Mouse (Mus musculus): ENCODE results near the gene Bcap31. TPM values are rescaled to one million over a fixed set of nuclear protein-coding genes. Genes with fewer than 3 reads are reported as not detected.
A peak's percentile ranks its signal among the peaks of the same experiment; 100 is the strongest.

Bcap31 gene
- total RNA-seq, 2 experiments from 2014 or later: 48.5 to 55.8 TPM

- no peak for TF ChIP-seq CTCF (IDR thresholded peaks at IDR 0.05)
- no peak overlapping the region for H3K27ac ChIP-seq
- DNase-seq: no peak
- intact Hi-C loops (cut with DNase I): loop anchor here (10.0 kb wide), 2 partner anchors 599 to 639 kb away; no protein-coding TSS in a partner anchor
- H3K4me3 ChIP-seq: no peak overlapping the region
These were observed 62.6 kb downstream of the Bcap31 start for GRCm38 (mm10) chrX:73653392-73653791.

- Histone ChIP-seq H3K27ac (no peak overlapping the region), H3K4me3 (no peak overlapping the region)
- intact Hi-C loops (cut with DNase I): loop anchor here (10.0 kb wide), 2 partner anchors 596 to 636 kb away; no protein-coding TSS in a partner anchor
- DNase-seq: no peak
- no peak for TF ChIP-seq CTCF (IDR thresholded peaks at IDR 0.05)
These were observed 65.1 kb downstream of the Bcap31 start for GRCm38 (mm10) chrX:73650869-73651268.

- no peak overlapping the region for H3K27ac ChIP-seq
- intact Hi-C loops (cut with DNase I): no loop called here
- no peak overlapping the region for H3K4me3 ChIP-seq
- no peak for TF ChIP-seq CTCF (IDR thresholded peaks at IDR 0.05)
- no peak for DNase-seq
These were observed 70.9 kb downstream of the Bcap31 start for GRCm38 (mm10) chrX:73645121-73645520.

- DNase-seq: no peak
- Histone ChIP-seq H3K4me3 (peak overlapping the region; percentile 61), H3K27ac (no peak overlapping the region)
- TF ChIP-seq CTCF (IDR thresholded peaks at IDR 0.05): no peak
- intact Hi-C loops (cut with DNase I): no loop called here
These were observed 76.0 kb downstream of the Bcap31 start for GRCm38 (mm10) chrX:73639901-73640469.

GRCm38 (mm10) chrX:73639255-73639675 is 76.7 kb downstream of the Bcap31 start, which contains the start of gene Dusp9:
Gene Dusp9 (plus strand): TSS chrX:73639419.
- DNase-seq: peak; percentile 60
- intact Hi-C loops (cut with DNase I): no loop called here
- Histone ChIP-seq H3K4me3 (peak within 1 kb of the TSS; percentile 61), H3K27ac (no peak within 1 kb of the TSS)
- TF ChIP-seq CTCF (IDR thresholded peaks at IDR 0.05): no peak

GRCm38 (mm10) chrX:73637415-73637814 is 78.6 kb downstream of the Bcap31 start:
- DNase-seq: no peak
- peak overlapping the region; percentile 55 for H3K4me3 ChIP-seq
- no peak overlapping the region for H3K27ac ChIP-seq
- intact Hi-C loops (cut with DNase I): no loop called here
- TF ChIP-seq CTCF (IDR thresholded peaks at IDR 0.05): no peak

Other genes starting within 250 kb of the Bcap31 start
- gene Bgn, start 232.6 kb downstream of the Bcap31 start, total RNA-seq (2021): 10 to 100 TPM; 37.5 to 70.6 TPM
- gene Atp2b3, start 213.1 kb downstream of the Bcap31 start, total RNA-seq (2021): 10 to 100 TPM; 10.1 to 12.7 TPM
- gene Dusp9, start 76.8 kb downstream of the Bcap31 start, total RNA-seq (2021): not detected
- gene Pnck, start 56.1 kb downstream of the Bcap31 start, total RNA-seq (2021): 10 to 100 TPM in 1 of 2 experiments, 1 to 10 TPM in 1; 8.1 to 10.6 TPM
- gene Slc6a8, start 43.0 kb downstream of the Bcap31 start, total RNA-seq (2021): 100 to 1,000 TPM; 125 to 154 TPM
- 10 to 100 TPM; 20.1 to 24.2 TPM for gene Abcd1, start 422 bp upstream of the Bcap31 start, total RNA-seq (2021)
- under 1 TPM; 0.54 to 0.75 TPM for gene Plxnb3, start 40.9 kb upstream of the Bcap31 start, total RNA-seq (2021)
- 10 to 100 TPM; 34.6 to 41.2 TPM for gene Srpk3, start 58.2 kb upstream of the Bcap31 start, total RNA-seq (2021)
- gene Idh3g, start 70.7 kb upstream of the Bcap31 start, total RNA-seq (2021): 100 to 1,000 TPM; 384 to 433 TPM
- gene Ssr4, start 70.9 kb upstream of the Bcap31 start, total RNA-seq (2021): 10 to 100 TPM; 77.3 to 79.0 TPM
- 1 to 10 TPM in 1 of 2 experiments, under 1 TPM in 1; 0.56 to 1.3 TPM for gene Pdzd4, start 108.8 kb upstream of the Bcap31 start, total RNA-seq (2021)
- gene Avpr2, start 175.9 kb upstream of the Bcap31 start, total RNA-seq (2021): not detected
- 1 to 10 TPM; 2.3 to 3.2 TPM for gene L1cam, start 179.9 kb upstream of the Bcap31 start, total RNA-seq (2021)
- under 1 TPM; 0.59 to 0.89 TPM for gene Arhgap4, start 205.7 kb upstream of the Bcap31 start, total RNA-seq (2021)
- gene Naa10, start 205.8 kb upstream of the Bcap31 start, total RNA-seq (2021): 10 to 100 TPM; 51.2 to 63.4 TPM
- gene Renbp, start 214.7 kb upstream of the Bcap31 start, total RNA-seq (2021): 1 to 10 TPM; 1.4 to 1.7 TPM